Mouse (Mus musculus) frontal cortex, adult (tissue): Measurements from ENCODE around the gene Focad.
A peak's percentile ranks its signal among the peaks of the same experiment; 100 is the strongest.

Experiments used
- ATAC-seq: cut with Nextera tagmentation; 2 replicates; pipeline ENCODE4 v1.9.2; 2017; ENCODE audit warnings: mild to moderate bottlenecking, moderate library complexity, mixed read lengths; ENCODE audit not compliant: low TSS enrichment

The Focad gene

GRCm38 (mm10) chr4:88300832-88301621, 206.6 kb downstream of the Focad start:
- no peak for ATAC-seq

DNA sequence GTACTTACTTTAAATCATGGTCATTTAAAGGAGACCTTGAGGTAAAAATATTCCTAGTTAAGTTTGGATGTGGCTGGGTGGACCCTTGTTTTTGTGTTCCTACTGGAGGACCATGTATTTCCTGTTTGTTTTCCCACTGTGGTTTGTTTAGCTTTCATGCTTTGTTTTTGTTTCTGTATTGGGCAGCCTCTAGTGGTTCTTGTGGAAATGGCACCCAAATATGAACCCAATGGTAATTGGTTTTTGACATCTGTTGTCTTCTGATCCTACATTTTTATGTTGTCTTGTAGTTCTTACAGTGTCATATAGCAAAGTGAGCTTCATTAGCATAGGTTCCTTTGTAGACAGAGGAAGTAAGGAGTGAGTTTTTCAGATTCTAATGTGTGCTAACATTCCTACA, 207.9 kb downstream of the Focad start:
- ATAC-seq, result peak; percentile 83

GRCm38 (mm10) chr4:88307691-88308090, 213.3 kb downstream of the Focad start:
- ATAC-seq, result no peak

DNA sequence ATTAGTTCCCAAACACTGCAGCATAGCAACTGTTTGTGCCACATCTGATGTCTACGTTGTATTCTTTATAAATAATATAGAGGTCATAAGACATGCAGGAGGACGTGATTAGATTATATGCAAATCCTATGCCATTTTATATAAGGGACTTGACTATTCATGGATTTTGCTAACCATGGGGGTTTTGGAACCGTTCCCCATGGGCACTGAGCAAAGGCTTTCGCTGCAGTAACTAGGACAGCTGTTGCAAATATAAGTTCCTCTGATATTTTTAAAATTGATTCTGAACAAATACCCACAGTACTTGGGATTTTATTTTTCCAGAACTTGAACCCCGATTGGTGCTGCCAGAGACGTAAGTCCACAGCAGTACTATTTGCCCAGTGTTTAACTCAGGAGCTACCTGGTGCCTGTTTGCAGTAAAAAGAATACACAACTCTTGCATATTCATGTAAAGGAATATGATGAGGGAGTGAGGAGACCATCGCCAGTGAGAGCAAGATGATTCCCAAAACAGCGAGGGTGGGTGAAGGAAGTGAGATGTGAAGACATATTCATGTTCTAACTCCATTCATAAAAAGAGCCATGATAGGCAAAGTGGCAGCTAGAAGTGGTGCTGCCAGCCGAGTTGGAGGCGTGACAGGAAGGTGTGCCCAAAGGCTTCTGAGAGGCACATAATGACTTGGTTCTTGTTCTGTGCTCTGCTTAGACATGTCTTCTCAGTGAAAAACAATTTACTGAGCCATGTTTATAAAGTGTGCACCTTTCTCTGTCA, 214.1 kb downstream of the Focad start:
- ATAC-seq, result peak; percentile 75

DNA sequence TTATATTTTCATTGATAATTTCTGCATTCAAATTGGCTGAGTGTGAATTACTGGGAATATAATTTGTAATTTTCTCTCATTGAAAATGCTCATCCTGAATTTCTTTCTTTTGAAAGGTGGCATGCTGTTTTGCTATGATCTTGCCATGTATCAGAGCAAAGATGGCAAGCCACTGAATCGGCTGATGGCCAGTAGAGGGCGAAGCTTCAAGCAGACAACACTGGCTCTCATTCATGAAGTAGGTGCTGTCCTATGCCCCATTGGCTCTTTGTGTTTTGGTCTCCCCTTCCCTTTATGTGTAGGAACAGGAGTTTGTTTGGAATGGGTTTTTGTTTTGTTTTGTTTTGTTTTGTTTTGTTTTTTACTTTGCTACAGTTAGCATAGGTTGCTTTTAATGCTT, 215.2 kb downstream of the Focad start:
- ATAC-seq, result no peak

- ATAC-seq, result no peak
Measured at GRCm38 (mm10) chr4:88314898-88315297, 220.5 kb downstream of the Focad start.

GRCm38 (mm10) chr4:88320067-88320466, 225.6 kb downstream of the Focad start:
- ATAC-seq, result no peak

DNA sequence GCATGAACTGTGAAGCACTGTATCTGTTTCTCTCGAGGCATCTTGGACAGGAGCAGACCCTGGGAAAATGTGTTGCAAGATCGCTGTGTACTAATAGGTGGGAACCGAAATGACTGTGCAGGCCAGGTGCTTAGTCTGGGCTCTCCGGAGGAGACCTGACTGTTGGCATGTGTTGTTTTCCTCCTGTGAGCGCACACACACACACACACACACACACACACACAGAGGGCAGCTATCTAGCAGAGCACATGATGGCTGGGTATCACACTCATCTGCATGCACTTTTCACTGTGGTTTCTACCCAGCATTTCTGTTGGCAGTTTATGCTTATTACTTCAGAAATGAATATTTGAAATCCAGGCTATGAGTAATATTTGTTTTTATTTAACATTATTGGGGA, 231.0 kb downstream of the Focad start:
- no peak for ATAC-seq

- no peak for ATAC-seq
Measured at GRCm38 (mm10) chr4:88334533-88334932, 240.1 kb downstream of the Focad start.

DNA sequence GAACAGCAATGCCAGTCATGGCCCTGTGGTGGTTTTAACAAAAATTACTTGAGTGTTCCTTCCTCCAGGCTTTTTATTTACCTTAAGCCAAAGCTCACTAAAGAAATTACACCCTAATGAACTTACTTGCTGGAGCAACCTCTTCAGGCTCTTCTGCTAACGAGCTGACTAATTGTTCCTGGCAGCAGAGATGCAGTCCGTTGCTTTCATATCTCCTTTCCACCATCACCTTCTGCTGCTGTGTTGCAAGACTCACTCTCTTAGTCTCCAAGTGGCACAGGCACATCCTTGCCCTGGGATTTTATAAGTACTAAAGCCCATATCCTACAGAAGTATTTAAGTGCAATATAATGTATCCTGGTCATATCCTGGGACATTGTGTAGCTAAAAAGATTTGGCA, 242.3 kb downstream of the Focad start:
- ATAC-seq, result peak; percentile 41; the same call in 1 of the 2 replicates

GRCm38 (mm10) chr4:88337365-88337764, 242.9 kb downstream of the Focad start:
- no peak; the same call in 1 of the 2 replicates for ATAC-seq

GRCm38 (mm10) chr4:88338130-88338529, 243.7 kb downstream of the Focad start:
- no peak for ATAC-seq

- peak; percentile 84 for ATAC-seq
Measured at GRCm38 (mm10) chr4:88344468-88344867, 250.0 kb downstream of the Focad start.

DNA sequence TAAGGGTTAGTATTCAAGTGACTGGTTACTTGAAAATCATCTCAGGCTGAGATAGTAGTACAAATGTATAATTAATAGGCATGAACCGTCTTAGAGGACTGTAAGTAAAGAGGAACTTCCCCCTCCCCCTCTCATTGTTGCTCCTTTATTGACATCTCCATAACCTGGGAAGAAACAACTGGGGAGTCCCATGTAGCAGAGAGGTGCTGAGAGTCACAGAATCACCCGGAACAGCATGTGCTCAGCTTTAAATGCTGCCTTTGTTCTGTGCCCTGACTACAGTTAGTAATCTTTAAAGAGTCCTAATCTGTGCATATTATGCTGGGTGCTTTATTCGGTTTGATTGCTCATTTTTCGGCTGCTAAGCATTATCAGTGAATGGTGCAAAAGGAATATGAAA, 250.6 kb downstream of the Focad start:
- ATAC-seq, result no peak

GRCm38 (mm10) chr4:88345938-88346337, 251.5 kb downstream of the Focad start:
- peak; percentile 88 for ATAC-seq

DNA sequence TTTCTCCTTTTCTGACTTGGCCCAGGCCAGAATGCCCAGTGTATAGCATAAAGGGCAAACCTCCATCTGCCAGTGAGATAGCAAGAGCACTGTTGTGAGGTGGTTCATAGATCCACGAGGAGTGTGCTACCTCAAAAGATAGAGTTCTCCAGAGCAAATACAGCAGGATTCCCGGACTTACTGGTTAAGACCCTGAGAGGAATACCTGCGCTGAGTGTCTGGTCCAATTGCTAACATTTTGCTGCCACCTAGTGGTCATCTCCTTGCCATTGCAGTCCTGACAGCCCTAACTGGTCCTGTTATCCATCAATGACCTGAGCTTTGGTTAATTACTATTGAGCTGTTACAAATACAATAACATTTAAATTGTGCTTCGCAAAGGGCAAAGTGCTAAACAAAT, 256.5 kb downstream of the Focad start:
- peak; percentile 69 for ATAC-seq

- peak; percentile 88 for ATAC-seq
Measured at GRCm38 (mm10) chr4:88356652-88357051, 262.2 kb downstream of the Focad start.

DNA sequence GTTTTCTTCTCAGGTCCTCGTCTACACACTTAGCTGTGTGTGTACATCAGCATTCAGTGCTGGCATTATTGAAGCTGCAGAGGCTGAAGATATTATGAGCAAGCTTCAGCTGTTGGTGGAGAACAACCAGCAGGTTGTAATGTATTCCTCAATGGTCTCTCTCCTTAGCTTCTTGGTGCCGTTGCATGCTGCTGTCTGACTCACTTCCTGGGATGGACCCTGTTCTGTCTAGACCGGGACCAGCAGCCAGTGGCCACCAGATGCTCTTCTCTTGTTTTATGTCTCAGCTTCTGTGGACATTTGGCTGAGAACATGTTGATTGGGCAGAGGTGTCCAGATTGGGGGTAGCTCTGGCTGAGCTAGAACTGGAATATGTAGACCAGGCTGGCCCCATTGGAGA, 263.0 kb downstream of the Focad start:
- no peak for ATAC-seq

- no peak for ATAC-seq
Measured at GRCm38 (mm10) chr4:88369951-88370350, 275.5 kb downstream of the Focad start.

DNA sequence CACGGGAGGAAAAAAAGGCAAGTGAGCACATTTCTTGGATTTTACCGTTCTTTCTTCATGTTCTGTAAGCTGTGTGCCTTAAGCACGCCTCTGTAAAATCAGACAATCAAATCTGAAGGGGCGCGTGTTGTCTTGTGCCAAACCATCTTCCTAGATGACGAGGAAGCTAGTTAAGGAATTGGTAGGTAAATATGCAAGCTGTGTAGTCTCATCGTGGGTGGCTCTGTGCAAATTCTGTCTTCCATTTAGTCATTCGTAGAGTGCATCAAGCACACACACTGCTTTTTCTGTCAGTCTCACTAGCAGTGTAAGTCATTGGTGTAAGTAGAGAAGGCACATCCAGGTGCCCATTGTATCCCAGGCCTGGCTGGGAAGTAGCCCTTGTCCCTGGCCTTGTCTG, 276.4 kb downstream of the Focad start:
- peak; percentile 93 for ATAC-seq

GRCm38 (mm10) chr4:88372293-88373224, 278.1 kb downstream of the Focad start:
- ATAC-seq, result no peak

GRCm38 (mm10) chr4:88390036-88390435, 295.6 kb downstream of the Focad start:
- no peak for ATAC-seq
